Mouse (Mus musculus) intestine, postnatal 0 days (tissue): Measurements from ENCODE around the gene Krtap4-7. TPM values are rescaled to one million over a fixed set of nuclear protein-coding genes. Genes with fewer than 3 reads are reported as not detected.

Experiments
- ATAC-seq: fragments of 200-750 bp; cut with Nextera tagmentation; 2 replicates; pipeline ENCODE4 v1.8.0; 2017; ENCODE audit warnings: mild to moderate bottlenecking, moderate TSS enrichment, moderate library complexity
- H3K27ac ChIP-seq: fragments of 300-500 bp; sonication (generic); 2 replicates; pipeline ENCODE4 v1.5.1; 2014; ENCODE audit warnings: mild to moderate bottlenecking, low read depth, low read length, moderate library complexity
- H3K27me3 ChIP-seq: fragments of 300-500 bp; sonication (generic); replicated peaks from 2 replicates; pipeline ENCODE4 v1.6.1; 2014; ENCODE audit warnings: low read length, mixed read lengths; ENCODE audit not compliant: control insufficient read depth, insufficient read depth
- H3K36me3 ChIP-seq: fragments of 300-500 bp; sonication (generic); 2 replicates; pipeline ENCODE4 v1.6.1; 2014; ENCODE audit warnings: mild to moderate bottlenecking, moderate library complexity; ENCODE audit not compliant: control insufficient read depth, insufficient read depth
- H3K4me1 ChIP-seq: fragments of 300-500 bp; sonication (generic); replicated peaks from 2 replicates; pipeline ENCODE4 v1.6.1; 2014; ENCODE audit warnings: antibody characterized with exemption, low read length, mixed read lengths; ENCODE audit not compliant: control insufficient read depth, insufficient read depth
- H3K4me2 ChIP-seq: fragments of 300-500 bp; sonication (generic); replicated peaks from 2 replicates; pipeline ENCODE4 v1.6.1; 2014; ENCODE audit warnings: low read depth, mild to moderate bottlenecking, moderate library complexity
- H3K4me3 ChIP-seq: fragments of 300-500 bp; sonication (generic); 2 replicates; pipeline ENCODE4 v1.5.1; 2014; ENCODE audit warnings: low read depth, low read length
- H3K9ac ChIP-seq: fragments of 300-500 bp; sonication (generic); 2 replicates; pipeline ENCODE4 v1.6.1; 2014; ENCODE audit warnings: mild to moderate bottlenecking, low read depth, low read length
- H3K9me3 ChIP-seq: fragments of 300-500 bp; sonication (generic); 2 replicates; pipeline ENCODE4 v1.6.1; 2016; ENCODE audit warnings: mixed run types; ENCODE audit not compliant: control insufficient read depth
- CTCF ChIP-seq: sonication (generic); IDR thresholded peaks from 2 replicates; pipeline ENCODE4 v1.5.1; 2016; ENCODE audit warnings: low read depth, mild to moderate bottlenecking, control low read depth, antibody characterized with exemption, moderate library complexity
- WGBS: fragments of 180-500 bp; shearing (Covaris S2); extraction: QIAGEN DNeasy Blood & Tissue Kit; methylation state at CpG from one replicate; pipeline ENCODE4 v1.1.7; 2014; 5-methylcytosine and 5-hydroxymethylcytosine counted together
- polyA plus RNA-seq: library from polyadenylated mRNA; unstranded; fragments of >200 nt; fragmentation: Nextera tagmentation; extraction: Ambion mirVana; gene quantifications from 2 replicates; pipeline ENCODE4 v1.2.1, GENCODE M21; 2015

Krtap4-7 gene
- polyA plus RNA-seq, 1 experiment from 2014 or later: not detected

GRCm38 (mm10) chr11:99657051-99657450 is 13.2 kb upstream of the Krtap4-7 start:
- no peaks in the 10 kb centered on the region for H3K9me3 ChIP-seq
- WGBS: 50% methylated on average over 5 of the region's 5 CpGs
- no peak overlapping the region for H3K4me2 ChIP-seq
- no peak overlapping the region for H3K4me3 ChIP-seq
- no peak for TF ChIP-seq CTCF
- no peak overlapping the region for H3K27ac ChIP-seq
- H3K27me3 ChIP-seq: no peaks in the 10 kb centered on the region; the same call in 1 of the 2 replicates
- H3K36me3 ChIP-seq: no peaks in the 10 kb centered on the region
- no peaks in the 10 kb centered on the region for H3K4me1 ChIP-seq
- H3K9ac ChIP-seq: no peak overlapping the region
- no peak for ATAC-seq

- Histone ChIP-seq H3K36me3 (no peaks in the 10 kb centered on the region), H3K4me1 (no peaks in the 10 kb centered on the region), H3K4me3 (no peak within 1 kb of the TSS), H3K9ac (no peak within 1 kb of the TSS), H3K4me2 (no peak within 1 kb of the TSS), H3K9me3 (no peaks in the 10 kb centered on the region), H3K27ac (no peak within 1 kb of the TSS), H3K27me3 (no peaks in the 10 kb centered on the region)
- no peak for ATAC-seq
- no peak for TF ChIP-seq CTCF
- 84% methylated on average over 2 of the region's 2 CpGs for WGBS
Measured at GRCm38 (mm10) chr11:99650136-99650535, 6.2 kb upstream of the Krtap4-7 start, which contains the start of gene Gm11555. Gene Gm11555 (minus strand): TSS chr11:99650236.

GRCm38 (mm10) chr11:99646444-99646843 is 2.6 kb upstream of the Krtap4-7 start:
- no peak for TF ChIP-seq CTCF
- Histone ChIP-seq H3K4me3 (no peak overlapping the region), H3K36me3 (no peaks in the 10 kb centered on the region), H3K27me3 (no peaks in the 10 kb centered on the region), H3K9ac (no peak overlapping the region), H3K4me2 (no peak overlapping the region), H3K9me3 (no peaks in the 10 kb centered on the region), H3K27ac (no peak overlapping the region), H3K4me1 (no peaks in the 10 kb centered on the region)
- WGBS: 85% methylated on average over 15 of the region's 15 CpGs
- no peak for ATAC-seq

GRCm38 (mm10) chr11:99644351-99644750 is 462 bp upstream of the Krtap4-7 start:
- Histone ChIP-seq H3K9ac (no peak overlapping the region), H3K4me2 (no peak overlapping the region), H3K36me3 (no peaks in the 10 kb centered on the region), H3K4me3 (no peak overlapping the region), H3K27me3 (no peaks in the 10 kb centered on the region), H3K4me1 (no peaks in the 10 kb centered on the region), H3K27ac (no peak overlapping the region), H3K9me3 (no peaks in the 10 kb centered on the region)
- TF ChIP-seq CTCF: no peak
- ATAC-seq: no peak
- 74% methylated on average over 3 of the region's 3 CpGs for WGBS

GRCm38 (mm10) chr11:99640926-99641325 is 3.0 kb downstream of the Krtap4-7 start:
- TF ChIP-seq CTCF: no peak
- H3K27ac ChIP-seq: no peak overlapping the region
- no peaks in the 10 kb centered on the region for H3K4me1 ChIP-seq
- H3K4me3 ChIP-seq: no peak overlapping the region
- no peak for ATAC-seq
- no peaks in the 10 kb centered on the region for H3K27me3 ChIP-seq
- H3K9me3 ChIP-seq: no peaks in the 10 kb centered on the region
- 23% methylated on average over 1 of the region's 1 CpGs for WGBS
- H3K9ac ChIP-seq: no peak overlapping the region
- no peak overlapping the region for H3K4me2 ChIP-seq
- H3K36me3 ChIP-seq: no peaks in the 10 kb centered on the region

GRCm38 (mm10) chr11:99637086-99637485 is 6.8 kb downstream of the Krtap4-7 start:
- Histone ChIP-seq H3K4me3 (no peak overlapping the region), H3K9ac (no peak overlapping the region), H3K27me3 (no peaks in the 10 kb centered on the region), H3K4me2 (no peak overlapping the region), H3K36me3 (no peaks in the 10 kb centered on the region), H3K9me3 (no peaks in the 10 kb centered on the region), H3K27ac (no peak overlapping the region), H3K4me1 (no peaks in the 10 kb centered on the region)
- no peak for TF ChIP-seq CTCF
- 71% methylated on average over 1 of the region's 1 CpGs for WGBS
- no peak for ATAC-seq

- TF ChIP-seq CTCF: no peak
- Histone ChIP-seq H3K4me3 (no peak within 1 kb of the TSS), H3K4me2 (no peak within 1 kb of the TSS), H3K27ac (no peak within 1 kb of the TSS), H3K27me3 (no peaks in the 10 kb centered on the region), H3K36me3 (no peaks in the 10 kb centered on the region), H3K4me1 (no peaks in the 10 kb centered on the region), H3K9ac (no peak within 1 kb of the TSS), H3K9me3 (no peaks in the 10 kb centered on the region)
- no peak for ATAC-seq
- 45% methylated on average over 8 of the region's 8 CpGs for WGBS
Measured at GRCm38 (mm10) chr11:99634653-99635134, 9.2 kb downstream of the Krtap4-7 start, which contains the start of gene Krtap4-2. Gene Krtap4-2 (minus strand): TSS chr11:99635084.
